Mouse (Mus musculus): ENCODE results near the gene Mien1. TPM values are rescaled to one million over a fixed set of nuclear protein-coding genes. Genes with fewer than 3 reads are reported as not detected.
A peak's percentile ranks its signal among the peaks of the same experiment; 100 is the strongest.

The Mien1 gene
- 10 to 100 TPM; 28.0 to 31.6 TPM for total RNA-seq (2021)
- long read RNA-seq, experiment 1, transcript Mien1-201 (4 exons, 747 nt) = major isoform, 10 of 10 reads
- long read RNA-seq, experiment 1, partial matches to known transcripts = 0 of 10 reads
- long read RNA-seq, experiment 1, other reads (novel, unspliced or antisense) = 0 of 10 reads
- long read RNA-seq, experiment 2, transcript Mien1-201 (4 exons, 747 nt) = major isoform, 11 of 12 reads
- long read RNA-seq, experiment 2, partial matches to known transcripts = 1 of 12 reads
- long read RNA-seq, experiment 2, other reads (novel, unspliced or antisense) = 0 of 12 reads

GRCm38 (mm10) chr11:98438331-98439158 is at the start of gene Mien1:
TSS of gene Mien1 (minus strand) at chr11:98438991.
- peak; percentile 99 for DNase-seq

GRCm38 (mm10) chr11:98487526-98488040 is 48.8 kb upstream of the Mien1 start:
- DNase-seq = no peak

GRCm38 (mm10) chr11:98485749-98486148 is 47.0 kb upstream of the Mien1 start:
- DNase-seq = no peak

- DNase-seq = no peak
Measured at GRCm38 (mm10) chr11:98482067-98482466, 43.3 kb upstream of the Mien1 start.

- DNase-seq = no peak
Measured at GRCm38 (mm10) chr11:98481231-98481630, 42.4 kb upstream of the Mien1 start.

GRCm38 (mm10) chr11:98479940-98480497 is 41.2 kb upstream of the Mien1 start:
- no peak for DNase-seq

GRCm38 (mm10) chr11:98479026-98479939 is 40.5 kb upstream of the Mien1 start:
- no peak for DNase-seq

GRCm38 (mm10) chr11:98477011-98477701 is 38.4 kb upstream of the Mien1 start:
- no peak for DNase-seq

GRCm38 (mm10) chr11:98476434-98476807 is 37.6 kb upstream of the Mien1 start:
- DNase-seq = no peak

GRCm38 (mm10) chr11:98475630-98476433 is 37.0 kb upstream of the Mien1 start:
- DNase-seq = no peak

- no peak for DNase-seq
Measured at GRCm38 (mm10) chr11:98474967-98475366, 36.2 kb upstream of the Mien1 start.

- DNase-seq = no peak
Measured at GRCm38 (mm10) chr11:98473916-98474479, 35.2 kb upstream of the Mien1 start.

- no peak for DNase-seq
Measured at GRCm38 (mm10) chr11:98472696-98473095, 33.9 kb upstream of the Mien1 start.

GRCm38 (mm10) chr11:98470795-98471194 is 32.0 kb upstream of the Mien1 start:
- DNase-seq = no peak

GRCm38 (mm10) chr11:98469761-98470714 is 31.2 kb upstream of the Mien1 start:
- DNase-seq = no peak

- DNase-seq = no peak
Measured at GRCm38 (mm10) chr11:98464516-98464915, 25.7 kb upstream of the Mien1 start.

GRCm38 (mm10) chr11:98463911-98464310 is 25.1 kb upstream of the Mien1 start:
- no peak for DNase-seq

GRCm38 (mm10) chr11:98462255-98462654 is 23.5 kb upstream of the Mien1 start:
- DNase-seq = no peak

All from gastrocnemius, postnatal 10 days (tissue).